Mouse (Mus musculus) frontal cortex, adult 2 months (tissue): ENCODE results near the gene Nfs1. TPM values are rescaled to one million over a fixed set of nuclear protein-coding genes. Genes with fewer than 3 reads are reported as not detected.

ENCODE experiments used
- DNase-seq, 2 experiments: peaks; one replicate each; pipeline ENCODE4 v3.0.0; 2022; ENCODE audit warnings: low spot score in 1 of 2; ENCODE audit errors: extremely low spot score in 1 of 2
- polyA plus RNA-seq: library from polyadenylated mRNA; depleted of rRNA; stranded (reverse); fragments of >200 nt; gene quantifications from 2 replicates; pipeline ENCODE4 v1.2.3, GENCODE M21; 2012; rRNA removed

Nfs1 gene
- polyA plus RNA-seq, 1 experiment: 56.2 TPM

GRCm38 (mm10) chr2:156073725-156074124 lies 70.3 kb downstream of the Nfs1 start:
- DNase-seq: no peak

Other genes starting within 250 kb of the Nfs1 start
- gene Uqcc1, start 213.9 kb downstream of the Nfs1 start, polyA plus RNA-seq: 58.4 and 65.8 TPM in 2 replicates
- gene Gm15557, start 203.5 kb downstream of the Nfs1 start, polyA plus RNA-seq: not detected in 2 replicates
- gene Gdf5, start 198.8 kb downstream of the Nfs1 start, polyA plus RNA-seq: 0.08 and 0.24 TPM in 2 replicates
- gene Cep250, start 187.7 kb downstream of the Nfs1 start, polyA plus RNA-seq: 18.1 and 18.4 TPM in 2 replicates
- 3.3 and 4.6 TPM in 2 replicates for gene 6430550D23Rik, start 136.2 kb downstream of the Nfs1 start, polyA plus RNA-seq
- 317 TPM in 2 replicates for gene Ergic3, start 136.1 kb downstream of the Nfs1 start, polyA plus RNA-seq
- gene Fer1l4, start 91.2 kb downstream of the Nfs1 start, polyA plus RNA-seq: 0.08 TPM in 2 replicates
- 4.9 and 5.6 TPM in 2 replicates for gene Spag4, start 79.0 kb downstream of the Nfs1 start, polyA plus RNA-seq
- 54.7 and 55.7 TPM in 2 replicates for gene Cpne1, start 32.2 kb downstream of the Nfs1 start, polyA plus RNA-seq
- 11.2 and 11.6 TPM in 2 replicates for gene Rbm12, start 32.2 kb downstream of the Nfs1 start, polyA plus RNA-seq
- 4.3 and 5.5 TPM in 2 replicates for gene Gm28036, start 17.1 kb downstream of the Nfs1 start, polyA plus RNA-seq
- 272 and 376 TPM in 2 replicates for gene Romo1, start 147 bp downstream of the Nfs1 start, polyA plus RNA-seq
- gene Rbm39, start 36.1 kb upstream of the Nfs1 start, polyA plus RNA-seq: 169 and 203 TPM in 2 replicates
- gene Phf20, start 52.3 kb upstream of the Nfs1 start, polyA plus RNA-seq: 29.7 and 34.2 TPM in 2 replicates
- gene Cnbd2, start 168.1 kb upstream of the Nfs1 start, polyA plus RNA-seq: 7.8 and 8.9 TPM in 2 replicates
- gene Scand1, start 168.5 kb upstream of the Nfs1 start, polyA plus RNA-seq: 78.0 and 85.3 TPM in 2 replicates